Mouse (Mus musculus): ENCODE measurements around the gene Sphk2. TPM values are rescaled to one million over a fixed set of nuclear protein-coding genes. Genes with fewer than 3 reads are reported as not detected.

Sphk2 gene
- polyA plus RNA-seq, 1 experiment from 2014 or later = 13.7 TPM

DNA sequence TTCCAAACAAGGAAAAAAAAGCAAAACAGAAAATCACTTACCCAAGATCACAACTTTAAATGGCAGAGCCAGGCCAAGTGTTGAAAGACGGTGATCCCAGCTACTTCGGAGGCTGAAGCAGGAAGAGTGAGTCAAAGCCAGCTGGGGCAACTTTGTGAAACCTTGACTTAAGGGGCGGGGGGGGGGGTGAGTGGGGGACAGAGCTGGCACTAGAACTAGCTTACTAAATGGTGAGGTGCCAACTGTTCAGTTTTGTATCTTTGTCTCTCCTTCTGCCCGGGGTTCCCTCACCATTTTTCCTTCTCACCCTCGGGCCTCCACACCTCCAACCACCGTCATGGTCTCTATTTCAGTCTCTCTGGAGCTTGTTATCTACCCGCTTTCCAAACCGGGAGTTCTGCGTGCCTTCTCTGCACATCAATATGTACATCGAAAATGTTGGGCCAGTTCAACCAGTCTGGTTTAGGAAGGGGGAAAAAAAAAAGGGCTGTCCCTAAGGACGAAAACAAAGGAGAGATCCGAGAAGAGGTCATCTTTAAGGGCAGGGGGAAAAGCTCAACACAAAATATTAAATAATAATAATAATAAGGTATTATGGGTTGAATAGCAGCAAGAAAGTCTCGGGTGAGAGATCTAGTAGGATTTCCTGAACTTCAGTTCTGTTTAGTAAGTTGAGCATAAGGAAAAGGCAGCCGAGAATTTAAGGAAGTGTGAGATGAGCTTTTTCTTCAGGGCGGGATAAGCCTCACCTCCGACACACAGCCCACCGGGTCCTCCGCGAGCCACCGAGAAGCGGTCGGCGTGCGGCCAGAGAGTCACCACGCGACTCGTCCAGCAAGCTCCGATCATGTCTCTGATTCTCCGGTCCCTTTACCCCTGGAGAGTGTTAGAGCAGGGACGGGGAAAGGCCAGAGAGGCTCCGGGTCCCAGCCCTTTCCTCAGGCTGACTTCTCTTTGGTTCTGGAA lies 567 bp downstream of the Sphk2 start:
- peak overlapping the region; percentile 86 for H3K9ac ChIP-seq
- H3K27ac ChIP-seq = peak overlapping the region; percentile 89
- peaks cover 43% of the 10 kb centered on the region for H3K4me1 ChIP-seq (replicated peaks)
- peak; percentile 18; the same call in 1 of the 2 replicates for ATAC-seq (replicated peaks; ENCODE audit: insufficient number of reproducible peaks, insufficient read depth, low FRiP score, low read depth)
- peak overlapping the region; percentile 69 for H3K4me3 ChIP-seq
- no peaks in the 10 kb centered on the region for H3K9me3 ChIP-seq (replicated peaks)
- H3K27me3 ChIP-seq = no peaks in the 10 kb centered on the region
- H3K36me3 ChIP-seq = peaks cover 30% of the 10 kb centered on the region
- WGBS = 6% methylated on average over 31 of the region's 31 CpGs
- H3K4me2 ChIP-seq = peak overlapping the region; percentile 80

DNA sequence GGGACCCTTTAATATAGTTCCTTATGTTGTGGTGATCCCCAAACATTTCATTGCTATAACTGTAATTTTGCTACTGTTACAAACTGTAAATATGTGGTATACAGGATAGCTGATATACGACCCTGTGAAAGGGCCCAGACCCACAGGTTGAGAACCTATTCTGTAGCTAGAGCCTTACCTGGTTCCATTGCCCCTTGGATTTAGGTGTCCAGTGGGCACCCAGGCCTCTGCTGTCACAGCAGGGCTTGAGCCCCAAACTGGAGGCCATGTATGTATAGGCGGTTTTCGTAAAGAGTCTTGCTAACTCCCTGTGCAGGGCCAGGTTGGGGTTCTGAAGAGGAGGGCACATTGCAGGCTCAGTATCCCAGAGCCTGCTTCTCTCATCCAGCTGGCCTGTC lies 1.3 kb downstream of the Sphk2 start:
- H3K36me3 ChIP-seq = peaks cover 36% of the 10 kb centered on the region
- WGBS = 86% methylated on average over 3 of the region's 3 CpGs

GRCm38 (mm10) chr7:45715741-45716459 lies 1.9 kb downstream of the Sphk2 start:
- Histone ChIP-seq H3K4me1 (replicated peaks) (peaks cover 43% of the 10 kb centered on the region), H3K36me3 (peaks cover 37% of the 10 kb centered on the region), H3K4me3 (peak overlapping the region; percentile 69), H3K27ac (peak overlapping the region; percentile 44), H3K9ac (peak overlapping the region; percentile 3; the same call in 1 of the 2 replicates), H3K4me2 (peak overlapping the region; percentile 80), H3K27me3 (no peaks in the 10 kb centered on the region), H3K9me3 (replicated peaks) (no peaks in the 10 kb centered on the region)
- no peak for ATAC-seq (replicated peaks; ENCODE audit: insufficient number of reproducible peaks, insufficient read depth, low FRiP score, low read depth)
- 75% methylated on average over 19 of the region's 19 CpGs for WGBS

More for the DNA sequence above, 1.3 kb downstream of the Sphk2 start:
- ATAC-seq (replicated peaks; ENCODE audit: insufficient number of reproducible peaks, insufficient read depth, low FRiP score, low read depth) = no peak
- Histone ChIP-seq H3K9me3 (replicated peaks) (no peaks in the 10 kb centered on the region), H3K27me3 (no peaks in the 10 kb centered on the region), H3K4me2 (peak overlapping the region; percentile 80), H3K27ac (0 out of 2 replicates have a peak overlapping the region, but pooled peaks have one; percentile 89), H3K9ac (peak overlapping the region; percentile 86; the same call in 1 of the 2 replicates), H3K4me3 (peak overlapping the region; percentile 69), H3K4me1 (replicated peaks) (peaks cover 43% of the 10 kb centered on the region)

GRCm38 (mm10) chr7:45715090-45715708 lies 2.6 kb downstream of the Sphk2 start, which contains the start of gene Rpl18:
Rpl18 (plus strand) TSS chr7:45715457.
- Histone ChIP-seq H3K4me3 (peak within 1 kb of the TSS; percentile 69), H3K27me3 (no peaks in the 10 kb centered on the region), H3K27ac (peak within 1 kb of the TSS; percentile 44), H3K4me1 (replicated peaks) (peaks cover 43% of the 10 kb centered on the region), H3K9ac (peak within 1 kb of the TSS; percentile 63), H3K36me3 (peaks cover 35% of the 10 kb centered on the region), H3K4me2 (peak within 1 kb of the TSS; percentile 80), H3K9me3 (replicated peaks) (no peaks in the 10 kb centered on the region)
- 6% methylated on average over 34 of the region's 34 CpGs for WGBS
- peak; percentile 86 for ATAC-seq (replicated peaks; ENCODE audit: insufficient number of reproducible peaks, insufficient read depth, low FRiP score, low read depth)

GRCm38 (mm10) chr7:45714630-45715089 lies 3.1 kb downstream of the Sphk2 start:
- Histone ChIP-seq H3K4me1 (replicated peaks) (peaks cover 40% of the 10 kb centered on the region), H3K9ac (peak overlapping the region; percentile 63), H3K27ac (0 out of 2 replicates have a peak overlapping the region, but pooled peaks have one; percentile 10), H3K4me2 (peak overlapping the region; percentile 80), H3K9me3 (replicated peaks) (no peaks in the 10 kb centered on the region), H3K27me3 (no peaks in the 10 kb centered on the region), H3K36me3 (peaks cover 31% of the 10 kb centered on the region), H3K4me3 (peak overlapping the region; percentile 69)
- ATAC-seq (replicated peaks; ENCODE audit: insufficient number of reproducible peaks, insufficient read depth, low FRiP score, low read depth) = peak; percentile 15
- 9% methylated on average over 14 of the region's 14 CpGs for WGBS

GRCm38 (mm10) chr7:45713881-45714520 lies 3.8 kb downstream of the Sphk2 start:
- Histone ChIP-seq H3K4me3 (peak overlapping the region; percentile 69), H3K9ac (peak overlapping the region; percentile 63), H3K36me3 (peaks cover 32% of the 10 kb centered on the region), H3K4me1 (replicated peaks) (peaks cover 35% of the 10 kb centered on the region), H3K9me3 (replicated peaks) (no peaks in the 10 kb centered on the region), H3K27ac (no peak overlapping the region), H3K4me2 (peak overlapping the region; percentile 80), H3K27me3 (no peaks in the 10 kb centered on the region)
- 79% methylated on average over 6 of the region's 6 CpGs for WGBS
- no peak for ATAC-seq (replicated peaks; ENCODE audit: insufficient number of reproducible peaks, insufficient read depth, low FRiP score, low read depth)

- Histone ChIP-seq H3K4me1 (replicated peaks) (peaks cover 36% of the 10 kb centered on the region), H3K4me3 (no peak overlapping the region), H3K27me3 (no peaks in the 10 kb centered on the region), H3K27ac (no peak overlapping the region), H3K4me2 (no peak overlapping the region), H3K36me3 (peaks cover 32% of the 10 kb centered on the region), H3K9me3 (replicated peaks) (no peaks in the 10 kb centered on the region), H3K9ac (no peak overlapping the region)
- no peak for ATAC-seq (replicated peaks; ENCODE audit: insufficient number of reproducible peaks, insufficient read depth, low FRiP score, low read depth)
- WGBS = 95% methylated on average over 16 of the region's 16 CpGs
Measured at GRCm38 (mm10) chr7:45713396-45713795, 4.4 kb downstream of the Sphk2 start.

DNA sequence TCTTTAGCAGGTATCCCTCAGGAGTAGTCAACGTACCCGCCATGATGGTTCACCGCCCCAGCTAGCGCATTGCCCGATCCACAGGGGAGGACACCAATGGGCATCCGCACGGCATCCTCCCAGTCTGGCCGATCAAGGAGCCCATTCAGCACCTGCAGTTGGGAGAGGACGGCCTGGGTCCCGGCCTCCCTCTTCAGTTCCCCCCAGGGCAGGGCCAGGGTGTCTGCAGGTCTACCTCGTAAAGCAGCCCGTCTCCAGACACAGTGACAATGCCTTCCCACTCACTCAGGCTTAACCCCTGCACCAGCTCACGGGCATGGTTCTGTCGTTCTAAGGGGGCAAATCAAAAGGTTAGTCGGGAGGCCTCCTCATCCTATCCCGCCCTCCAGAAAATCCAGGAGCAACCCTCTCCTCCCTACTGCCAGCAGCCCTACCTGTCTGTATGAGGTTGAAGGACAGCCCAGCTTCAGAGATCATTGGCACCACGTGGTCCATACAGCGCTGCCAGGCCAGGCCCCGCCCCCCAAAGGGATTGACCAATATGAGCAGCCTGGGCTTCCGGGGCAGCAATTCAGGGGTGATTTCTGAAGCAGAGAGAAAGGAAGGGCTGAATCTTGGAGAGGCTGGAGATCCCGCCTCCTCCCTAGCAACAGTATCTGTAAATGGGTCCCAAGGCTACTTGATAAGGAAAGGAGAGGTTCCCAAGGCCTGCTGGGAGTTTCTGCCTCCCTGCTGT lies 5.6 kb downstream of the Sphk2 start:
- ATAC-seq (replicated peaks; ENCODE audit: insufficient number of reproducible peaks, insufficient read depth, low FRiP score, low read depth) = no peak
- H3K4me1 ChIP-seq (replicated peaks) = peaks cover 48% of the 10 kb centered on the region
- H3K9me3 ChIP-seq (replicated peaks) = no peaks in the 10 kb centered on the region
- no peaks in the 10 kb centered on the region for H3K27me3 ChIP-seq
- WGBS = 91% methylated on average over 21 of the region's 21 CpGs
- no peak overlapping the region for H3K4me3 ChIP-seq
- H3K36me3 ChIP-seq = peaks cover 32% of the 10 kb centered on the region
- H3K27ac ChIP-seq = no peak overlapping the region
- H3K4me2 ChIP-seq = no peak overlapping the region
- H3K9ac ChIP-seq = no peak overlapping the region

GRCm38 (mm10) chr7:45711316-45712021 lies 6.3 kb downstream of the Sphk2 start:
- Histone ChIP-seq H3K4me1 (replicated peaks) (peaks cover 47% of the 10 kb centered on the region), H3K36me3 (peaks cover 32% of the 10 kb centered on the region), H3K9ac (no peak overlapping the region), H3K4me2 (no peak overlapping the region), H3K27me3 (no peaks in the 10 kb centered on the region), H3K4me3 (no peak overlapping the region), H3K27ac (no peak overlapping the region), H3K9me3 (replicated peaks) (no peaks in the 10 kb centered on the region)
- 89% methylated on average over 24 of the region's 24 CpGs for WGBS
- no peak for ATAC-seq (replicated peaks; ENCODE audit: insufficient number of reproducible peaks, insufficient read depth, low FRiP score, low read depth)
